15 mouse cellular contexts compared by ENCODE assay signal in genomic region chr4:59902547-59902946, GRCm38 (mm10). TPM values are rescaled to one million over a fixed set of nuclear protein-coding genes. Genes with fewer than 3 reads are reported as not detected.
DNase-seq lines count a peak whose midpoint lies in the region; ATAC-seq and TF ChIP-seq lines count a peak whose summit lies in the region.
"Had no signal": no experiment of that assay in that cellular context is flagged by ENCODE, and none has a peak within 500 bp of the region (broad histone marks: within the 10 kb centered on the region; RNA-seq: fewer than 3 reads in every experiment).

No protein-coding gene starts in this region.

- H3K9me3 ChIP-seq in heart, embryonic 10.5 days = no peaks in the 10 kb centered on the region
- no peaks in the 10 kb centered on the region for H3K9me3 ChIP-seq in forebrain, embryonic 15.5 days

- H3K4me2 ChIP-seq in forebrain, embryonic 15.5 days (replicated peaks) = no peak overlapping the region

- no peak for ATAC-seq in forebrain, embryonic 15.5 days (replicated peaks)

- H3K9ac ChIP-seq in forebrain, embryonic 15.5 days (replicated peaks) = no peak overlapping the region

- peak overlapping the region; percentile 3; the same call in 1 of the 2 replicates for H3K27ac ChIP-seq in heart, embryonic 10.5 days
- H3K27ac ChIP-seq in left cerebral cortex, adult 2 months = no peak overlapping the region
- no peak overlapping the region for H3K27ac ChIP-seq in forebrain, embryonic 15.5 days (replicated peaks)

- no peak for DNase-seq in heart, embryonic 10.5 days (ENCODE audit: low spot score)
- DNase-seq in heart, adult 11 months = no peak
- no peak for DNase-seq in left cerebral cortex, adult 2 months (ENCODE audit: extremely low spot score in 1 of 2, low spot score in 2 of 2)
- no peak for DNase-seq in left cerebral cortex, adult 8-10 months (ENCODE audit: low spot score in 2 of 2)
- DNase-seq in 3T3-L1 (ENCODE audit: low read depth, low spot score) (peak; percentile 15), R1 (ENCODE audit: low read depth, low spot score) (peak; percentile 37)
- DNase-seq in adrenal gland, adult 2 months = no peak
- DNase-seq: adrenal gland, adult 8-10 months; gastrocnemius, postnatal 36 days; retina, postnatal 1 day had no signal

- no peaks in the 10 kb centered on the region for H3K27me3 ChIP-seq in heart, embryonic 10.5 days (ENCODE audit: insufficient read depth, poor library complexity, severe bottlenecking)
- H3K27me3 ChIP-seq in forebrain, embryonic 15.5 days = no peaks in the 10 kb centered on the region

- no peak overlapping the region for H3K4me3 ChIP-seq in heart, embryonic 10.5 days
- no peak overlapping the region for H3K4me3 ChIP-seq in left cerebral cortex, adult 2 months
- H3K4me3 ChIP-seq in forebrain, embryonic 15.5 days = no peak overlapping the region

- intact Hi-C loops in left cerebral cortex, adult 2 months (cut with DNase I) = no loop called here

- WGBS in heart, embryonic 10.5 days = 60% methylated on average over 6 of the region's 6 CpGs
- 80% methylated on average over 6 of the region's 6 CpGs for WGBS in forebrain, embryonic 15.5 days

- peaks cover 31% of the 10 kb centered on the region for H3K4me1 ChIP-seq in heart, embryonic 10.5 days
- H3K4me1 ChIP-seq in forebrain, embryonic 15.5 days = no peaks in the 10 kb centered on the region

- H3K36me3 ChIP-seq in heart, embryonic 10.5 days = peaks cover 2% of the 10 kb centered on the region; the same call in 1 of the 2 replicates
- no peaks in the 10 kb centered on the region for H3K36me3 ChIP-seq in forebrain, embryonic 15.5 days

- peak; percentile 31 for TF ChIP-seq CTCF in left cerebral cortex, adult 2 months (IDR thresholded peaks at IDR 0.05)

RNA-seq across cellular contexts. Expression of gene Slc46a2, which starts 12.3 kb away (rescaled TPM):
- polyA plus RNA-seq in heart, embryonic 10.5 days (2016; fragmentation: Nextera tagmentation; extraction: Ambion mirVana) = 0.10 and 0.17 TPM in 2 replicates
- not detected for total RNA-seq in left cerebral cortex, adult 2 months (2021)
- not detected for total RNA-seq in left cerebral cortex, adult 8-10 months (2022)
- polyA plus RNA-seq in forebrain, embryonic 15.5 days (2015; fragmentation: Nextera tagmentation; extraction: Ambion mirVana) = 0.09 TPM in 1 of 2 replicates, not detected in the other
- not detected for total RNA-seq in adrenal gland, adult 2 months (2021)
- not detected in 2 replicates for polyA plus RNA-seq in adrenal gland, adult 2 months (2012; rRNA removed)
- total RNA-seq: adrenal gland, adult 8-10 months; left cerebral cortex, postnatal 10 days had no signal

RNA-seq across cellular contexts. Expression of gene Mup4, which starts 58.0 kb away (rescaled TPM):
- polyA plus RNA-seq in heart, embryonic 10.5 days (2016; fragmentation: Nextera tagmentation; extraction: Ambion mirVana) = not detected in 2 replicates
- not detected for total RNA-seq in left cerebral cortex, adult 2 months (2021)
- total RNA-seq in left cerebral cortex, adult 8-10 months (2022) = not detected
- polyA plus RNA-seq in forebrain, embryonic 15.5 days (2015; fragmentation: Nextera tagmentation; extraction: Ambion mirVana) = not detected in 2 replicates
- total RNA-seq in adrenal gland, adult 2 months (2021) = not detected
- polyA plus RNA-seq in adrenal gland, adult 2 months (2012; rRNA removed) = not detected in 2 replicates
- total RNA-seq: adrenal gland, adult 8-10 months; gastrocnemius, postnatal 36 days; left cerebral cortex, postnatal 10 days had no signal
- polyA plus RNA-seq: intestine, embryonic 14.5 days; lung, embryonic 16.5 days; stomach, embryonic 16.5 days had no signal

Comparison
In these comparisons a context has a peak if more than half of its experiments do, and no peak if none do; other contexts are left out.
1. DNase-seq: peak in 3T3-L1 (single experiment) and R1 (single experiment); none in heart, embryonic 10.5 days (single experiment), heart, adult 11 months (single experiment), left cerebral cortex, adult 2 months (0 of 2), left cerebral cortex, adult 8-10 months (0 of 2) and adrenal gland, adult 2 months (single experiment).